Mouse (Mus musculus) ES-Bruce4 (cell line): Measurements from ENCODE around the gene Sgms1.

ENCODE experiments used
- CTCF ChIP-seq: IDR thresholded peaks from one replicate; pipeline ENCODE4 v1.8.1; 2011; ENCODE audit warnings: low read depth, low read length
- EP300 ChIP-seq: IDR thresholded peaks from 2 replicates; pipeline ENCODE4 v1.6.1; 2011; ENCODE audit warnings: low read depth, low read length; ENCODE audit not compliant: insufficient read depth
- POLR2A ChIP-seq: IDR thresholded peaks from one replicate; pipeline ENCODE4 v1.8.1; 2011; ENCODE audit warnings: low read length; ENCODE audit not compliant: insufficient read depth

- TF ChIP-seq CTCF (no peak), EP300 (no peak), POLR2A (no peak)
Measured at GRCm38 (mm10) chr19:32383738-32384137, 5.8 kb downstream of the Sgms1 start.
